Mouse (Mus musculus): Measurements from ENCODE around the gene Havcr2. TPM values are rescaled to one million over a fixed set of nuclear protein-coding genes. Genes with fewer than 3 reads are reported as not detected.

Havcr2 gene
- polyA plus RNA-seq, 1 experiment: 0.12 TPM

- H3K27ac ChIP-seq (ENCODE audit: control insufficient read depth, insufficient read depth, low read depth, low read length): no peak overlapping the region
- TF ChIP-seq POLR2A (IDR thresholded peaks at IDR 0.05; ENCODE audit: control insufficient read depth, low read depth, low read length) (no peak), CTCF (IDR thresholded peaks at IDR 0.05; ENCODE audit: control insufficient read depth, insufficient read depth, insufficient replicate concordance, low read depth, low read length) (no peak)
- H3K4me1 ChIP-seq (ENCODE audit: control insufficient read depth, insufficient read depth, low read length): no peaks in the 10 kb centered on the region
- H3K4me3 ChIP-seq (ENCODE audit: control insufficient read depth, low read depth, low read length): no peak overlapping the region
- H3K36me3 ChIP-seq (ENCODE audit: control insufficient read depth, insufficient read depth, low read length): no peaks in the 10 kb centered on the region
- no peaks in the 10 kb centered on the region for H3K27me3 ChIP-seq (ENCODE audit: control insufficient read depth, insufficient read depth, low read length)
Measured at GRCm38 (mm10) chr11:46461931-46462330, 7.2 kb downstream of the Havcr2 start.

- TF ChIP-seq CTCF (IDR thresholded peaks at IDR 0.05; ENCODE audit: control insufficient read depth, insufficient read depth, insufficient replicate concordance, low read depth, low read length) (no peak), POLR2A (IDR thresholded peaks at IDR 0.05; ENCODE audit: control insufficient read depth, low read depth, low read length) (no peak)
- Histone ChIP-seq H3K36me3 (ENCODE audit: control insufficient read depth, insufficient read depth, low read length) (no peaks in the 10 kb centered on the region), H3K4me3 (ENCODE audit: control insufficient read depth, low read depth, low read length) (no peak overlapping the region), H3K27me3 (ENCODE audit: control insufficient read depth, insufficient read depth, low read length) (no peaks in the 10 kb centered on the region), H3K27ac (ENCODE audit: control insufficient read depth, insufficient read depth, low read depth, low read length) (no peak overlapping the region), H3K4me1 (ENCODE audit: control insufficient read depth, insufficient read depth, low read length) (no peaks in the 10 kb centered on the region)
Measured at GRCm38 (mm10) chr11:46466878-46467277, 12.1 kb downstream of the Havcr2 start.

GRCm38 (mm10) chr11:46474220-46474619 lies 19.5 kb downstream of the Havcr2 start:
- no peak for TF ChIP-seq CTCF (IDR thresholded peaks at IDR 0.05; ENCODE audit: control insufficient read depth, insufficient read depth, insufficient replicate concordance, low read depth, low read length)
- TF ChIP-seq POLR2A (IDR thresholded peaks at IDR 0.05; ENCODE audit: control insufficient read depth, low read depth, low read length): no peak
- no peaks in the 10 kb centered on the region for H3K36me3 ChIP-seq (ENCODE audit: control insufficient read depth, insufficient read depth, low read length)
- no peaks in the 10 kb centered on the region for H3K4me1 ChIP-seq (ENCODE audit: control insufficient read depth, insufficient read depth, low read length)
- no peak overlapping the region for H3K4me3 ChIP-seq (ENCODE audit: control insufficient read depth, low read depth, low read length)
- no peak overlapping the region for H3K27ac ChIP-seq (ENCODE audit: control insufficient read depth, insufficient read depth, low read depth, low read length)
- H3K27me3 ChIP-seq (ENCODE audit: control insufficient read depth, insufficient read depth, low read length): no peaks in the 10 kb centered on the region

- TF ChIP-seq POLR2A (IDR thresholded peaks at IDR 0.05; ENCODE audit: control insufficient read depth, low read depth, low read length) (no peak), CTCF (IDR thresholded peaks at IDR 0.05; ENCODE audit: control insufficient read depth, insufficient read depth, insufficient replicate concordance, low read depth, low read length) (no peak)
- Histone ChIP-seq H3K27me3 (ENCODE audit: control insufficient read depth, insufficient read depth, low read length) (no peaks in the 10 kb centered on the region), H3K27ac (ENCODE audit: control insufficient read depth, insufficient read depth, low read depth, low read length) (no peak overlapping the region), H3K36me3 (ENCODE audit: control insufficient read depth, insufficient read depth, low read length) (no peaks in the 10 kb centered on the region), H3K4me1 (ENCODE audit: control insufficient read depth, insufficient read depth, low read length) (no peaks in the 10 kb centered on the region; the same call in 1 of the 2 replicates), H3K4me3 (ENCODE audit: control insufficient read depth, low read depth, low read length) (no peak overlapping the region)
Measured at GRCm38 (mm10) chr11:46479311-46479710, 24.6 kb downstream of the Havcr2 start.

- no peak overlapping the region for H3K27ac ChIP-seq (ENCODE audit: control insufficient read depth, insufficient read depth, low read depth, low read length)
- H3K36me3 ChIP-seq (ENCODE audit: control insufficient read depth, insufficient read depth, low read length): no peaks in the 10 kb centered on the region
- no peaks in the 10 kb centered on the region; the same call in 1 of the 2 replicates for H3K4me1 ChIP-seq (ENCODE audit: control insufficient read depth, insufficient read depth, low read length)
- no peak overlapping the region for H3K4me3 ChIP-seq (ENCODE audit: control insufficient read depth, low read depth, low read length)
- no peak for TF ChIP-seq CTCF (IDR thresholded peaks at IDR 0.05; ENCODE audit: control insufficient read depth, insufficient read depth, insufficient replicate concordance, low read depth, low read length)
- no peak for TF ChIP-seq POLR2A (IDR thresholded peaks at IDR 0.05; ENCODE audit: control insufficient read depth, low read depth, low read length)
- H3K27me3 ChIP-seq (ENCODE audit: control insufficient read depth, insufficient read depth, low read length): no peaks in the 10 kb centered on the region
Measured at GRCm38 (mm10) chr11:46480517-46480916, 25.8 kb downstream of the Havcr2 start.

DNA sequence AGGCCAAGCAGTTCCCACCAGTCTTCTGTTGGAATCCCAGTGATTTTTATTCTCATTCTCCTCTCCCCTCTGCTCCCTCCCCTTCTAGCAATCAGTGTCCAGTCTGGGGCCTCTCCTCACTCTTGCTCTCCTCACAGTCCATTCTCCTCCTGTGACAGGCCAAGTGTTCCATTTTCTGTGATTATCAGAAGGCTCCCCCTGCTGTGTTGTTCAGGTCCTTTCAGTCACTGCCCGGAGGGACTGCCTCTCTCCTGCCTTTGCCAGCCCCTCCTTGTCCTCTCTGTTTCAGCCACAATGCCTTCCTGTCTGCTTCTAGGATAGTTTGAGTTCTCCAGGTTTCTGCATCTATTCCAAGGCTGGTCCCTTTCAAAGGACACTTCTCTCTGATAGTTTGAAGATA lies 33.5 kb downstream of the Havcr2 start:
- Histone ChIP-seq H3K27me3 (ENCODE audit: control insufficient read depth, insufficient read depth, low read length) (no peaks in the 10 kb centered on the region), H3K36me3 (ENCODE audit: control insufficient read depth, insufficient read depth, low read length) (no peaks in the 10 kb centered on the region), H3K4me1 (ENCODE audit: control insufficient read depth, insufficient read depth, low read length) (no peaks in the 10 kb centered on the region; the same call in 1 of the 2 replicates), H3K27ac (ENCODE audit: control insufficient read depth, insufficient read depth, low read depth, low read length) (no peak overlapping the region), H3K4me3 (ENCODE audit: control insufficient read depth, low read depth, low read length) (no peak overlapping the region)
- no peak for TF ChIP-seq POLR2A (IDR thresholded peaks at IDR 0.05; ENCODE audit: control insufficient read depth, low read depth, low read length)
- no peak for TF ChIP-seq CTCF (IDR thresholded peaks at IDR 0.05; ENCODE audit: control insufficient read depth, insufficient read depth, insufficient replicate concordance, low read depth, low read length)

GRCm38 (mm10) chr11:46488650-46489049 lies 33.9 kb downstream of the Havcr2 start:
- Histone ChIP-seq H3K27me3 (ENCODE audit: control insufficient read depth, insufficient read depth, low read length) (no peaks in the 10 kb centered on the region), H3K27ac (ENCODE audit: control insufficient read depth, insufficient read depth, low read depth, low read length) (no peak overlapping the region), H3K36me3 (ENCODE audit: control insufficient read depth, insufficient read depth, low read length) (no peaks in the 10 kb centered on the region), H3K4me1 (ENCODE audit: control insufficient read depth, insufficient read depth, low read length) (no peaks in the 10 kb centered on the region; the same call in 1 of the 2 replicates), H3K4me3 (ENCODE audit: control insufficient read depth, low read depth, low read length) (no peak overlapping the region)
- TF ChIP-seq CTCF (IDR thresholded peaks at IDR 0.05; ENCODE audit: control insufficient read depth, insufficient read depth, insufficient replicate concordance, low read depth, low read length): no peak
- no peak for TF ChIP-seq POLR2A (IDR thresholded peaks at IDR 0.05; ENCODE audit: control insufficient read depth, low read depth, low read length)

DNA sequence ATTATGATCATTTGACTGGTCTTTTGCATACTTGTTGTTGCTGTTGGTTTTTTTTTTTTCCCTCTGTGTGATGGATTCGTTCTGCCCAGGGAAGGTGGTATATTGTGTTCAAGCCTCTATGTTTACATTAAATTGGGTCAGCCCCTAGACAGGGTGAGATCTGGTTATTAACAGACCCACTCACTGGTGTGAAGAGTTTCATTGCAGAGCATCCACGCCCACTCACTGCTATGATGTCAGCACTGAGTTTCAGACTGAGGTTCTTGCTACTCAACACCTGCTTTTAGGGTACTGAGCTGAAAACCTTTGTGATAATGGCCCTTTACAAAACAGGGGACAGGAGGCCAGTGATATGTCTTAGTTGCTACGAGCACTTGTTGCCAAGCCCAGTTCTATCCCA lies 52.4 kb downstream of the Havcr2 start:
- H3K27me3 ChIP-seq (ENCODE audit: control insufficient read depth, insufficient read depth, low read length): no peaks in the 10 kb centered on the region
- TF ChIP-seq CTCF (IDR thresholded peaks at IDR 0.05; ENCODE audit: control insufficient read depth, insufficient read depth, insufficient replicate concordance, low read depth, low read length) (no peak), POLR2A (IDR thresholded peaks at IDR 0.05; ENCODE audit: control insufficient read depth, low read depth, low read length) (no peak)
- H3K27ac ChIP-seq (ENCODE audit: control insufficient read depth, insufficient read depth, low read depth, low read length): no peak overlapping the region
- no peaks in the 10 kb centered on the region for H3K36me3 ChIP-seq (ENCODE audit: control insufficient read depth, insufficient read depth, low read length)
- no peaks in the 10 kb centered on the region for H3K4me1 ChIP-seq (ENCODE audit: control insufficient read depth, insufficient read depth, low read length)
- H3K4me3 ChIP-seq (ENCODE audit: control insufficient read depth, low read depth, low read length): no peak overlapping the region

Data from testis, adult 2 months (tissue).